Mouse (Mus musculus): ENCODE measurements around the gene R3hdm4. TPM values are rescaled to one million over a fixed set of nuclear protein-coding genes. Genes with fewer than 3 reads are reported as not detected.

R3hdm4 gene
- total RNA-seq (2021): 10 to 100 TPM; 81.0 to 88.1 TPM

GRCm38 (mm10) chr10:79920958-79921535 lies at the start of gene R3hdm4:
R3hdm4 (minus strand) TSS chr10:79921208.
- intact Hi-C loops (cut with DNase I): no loop called here
- DNase-seq: no peak

DNA sequence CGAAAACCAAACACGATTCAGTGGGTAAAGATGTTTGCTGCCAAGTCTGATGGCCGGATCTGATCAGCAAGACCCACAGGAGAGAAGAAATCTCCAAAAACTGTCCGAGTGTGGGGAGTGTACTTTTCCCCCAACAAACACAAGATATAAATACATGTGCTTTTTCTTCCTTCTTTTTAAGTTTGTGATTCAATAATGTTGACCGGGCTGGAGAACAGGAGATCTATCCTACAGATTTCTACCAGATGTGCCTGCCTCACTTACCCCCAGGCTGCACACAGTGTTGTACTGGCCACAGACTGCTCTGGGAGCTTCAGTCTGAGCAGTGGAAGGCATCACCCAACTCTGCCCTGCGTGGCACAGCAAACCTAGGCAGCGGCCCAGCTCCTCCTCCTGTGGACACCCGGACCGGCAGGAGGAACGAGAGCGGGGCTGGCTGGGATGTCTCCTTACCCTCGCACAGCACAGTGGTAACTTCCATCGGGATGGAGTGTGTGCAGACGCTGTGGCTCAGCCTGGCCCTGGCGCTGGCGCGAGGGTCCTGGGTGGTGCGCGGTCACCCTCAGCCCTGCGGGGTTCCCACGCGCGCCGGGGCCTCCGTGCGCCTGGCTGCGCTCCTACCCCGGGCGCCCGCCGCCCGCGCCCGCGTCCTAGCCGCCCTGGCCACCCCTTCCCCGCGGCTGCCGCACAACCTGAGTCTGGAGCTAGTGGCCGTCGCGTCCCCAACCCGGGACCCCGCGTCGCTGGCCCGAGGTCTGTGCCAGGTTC lies 49.6 kb upstream of the R3hdm4 start, which contains the start of gene Grin3b:
Gene Grin3b, plus strand, starts transcription at position 301 of the 768 bp plus-strand sequence.
- intact Hi-C loops (cut with DNase I): no loop called here
- no peak for DNase-seq

GRCm38 (mm10) chr10:79969124-79969568 lies 48.1 kb upstream of the R3hdm4 start:
- no peak for DNase-seq
- intact Hi-C loops (cut with DNase I): loop anchor here (5.0 kb wide), 1 partner anchor 158 kb away; no protein-coding TSS in a partner anchor

DNA sequence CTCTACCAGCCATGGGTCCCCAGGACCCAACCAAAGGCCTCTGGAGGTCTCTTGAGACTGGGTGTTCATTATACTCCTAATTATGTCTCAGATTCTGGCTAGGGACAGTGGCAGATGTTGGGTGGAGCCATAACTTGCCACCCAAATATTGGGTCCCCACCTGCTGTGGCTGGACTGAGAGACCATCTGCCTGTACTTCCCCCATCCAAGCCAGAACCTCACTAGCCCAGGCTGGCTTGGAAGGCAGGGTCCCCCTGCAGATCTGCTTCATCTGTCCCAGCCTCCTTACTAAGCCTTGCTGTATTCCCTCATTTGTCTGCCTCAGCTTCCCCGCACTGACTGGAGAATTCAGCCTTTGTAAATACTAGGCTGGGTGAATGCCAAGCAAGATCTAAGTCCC lies 47.2 kb upstream of the R3hdm4 start:
- intact Hi-C loops (cut with DNase I): loop anchor here (1.0 to 5.0 kb wide), 2 partner anchors 10 to 159 kb away; no protein-coding TSS in a partner anchor
- DNase-seq: no peak

- peak in 1 of 2 experiments; percentile 49 for DNase-seq
- intact Hi-C loops (cut with DNase I): loop anchor here (5.0 kb wide), 1 partner anchor 160 kb away; no protein-coding TSS in a partner anchor
These were observed 45.9 kb upstream of the R3hdm4 start for GRCm38 (mm10) chr10:79966886-79967400.

DNA sequence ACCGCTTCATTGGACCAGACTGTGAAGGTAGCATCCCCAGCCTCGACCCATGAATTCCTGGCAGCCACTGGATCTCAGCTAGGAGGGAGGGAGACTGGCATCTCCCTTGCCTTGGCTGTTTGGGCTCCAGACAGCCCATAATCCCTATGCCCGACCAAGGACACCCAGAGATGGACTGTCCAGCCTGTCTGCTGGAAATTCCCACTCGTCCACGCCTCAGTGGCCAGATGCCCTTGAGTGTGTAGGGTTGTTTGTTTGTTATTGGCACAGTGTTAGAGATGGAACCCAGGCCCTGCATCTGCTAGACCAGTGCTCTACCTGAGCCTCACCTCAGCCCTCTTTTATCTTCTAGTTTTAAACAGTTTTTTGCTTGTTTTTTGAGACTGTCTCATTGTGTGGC lies 44.3 kb upstream of the R3hdm4 start:
- intact Hi-C loops (cut with DNase I): loop anchor here (5.0 kb wide), 1 partner anchor 162 kb away; no protein-coding TSS in a partner anchor
- DNase-seq: no peak

DNA sequence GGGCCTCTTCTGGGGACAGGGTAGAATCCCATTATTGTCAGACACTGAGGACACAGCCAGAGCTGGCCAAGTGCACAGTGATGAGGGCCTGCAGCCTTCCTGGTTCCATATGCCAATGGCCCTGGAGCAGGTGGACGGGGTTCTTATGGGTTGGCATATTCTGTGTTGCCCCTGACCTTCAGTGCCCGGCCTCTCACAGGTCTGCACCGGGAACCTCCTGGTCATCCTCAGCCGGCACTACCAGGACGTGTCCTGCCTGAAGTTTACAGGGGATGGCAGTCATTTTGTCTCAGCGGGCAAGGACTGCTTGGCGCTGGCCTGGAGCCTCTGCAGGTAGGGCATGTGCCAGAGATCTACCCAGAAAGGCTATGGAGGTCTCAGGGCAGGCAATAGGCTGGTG lies 43.7 kb upstream of the R3hdm4 start:
- DNase-seq: no peak
- intact Hi-C loops (cut with DNase I): loop anchor here (5.0 kb wide), 1 partner anchor 163 kb away; no protein-coding TSS in a partner anchor

GRCm38 (mm10) chr10:79960671-79961294 lies 39.8 kb upstream of the R3hdm4 start:
- intact Hi-C loops (cut with DNase I): loop anchor here (1.0 to 2.0 kb wide), 3 partner anchors 21 to 182 kb away; partner anchors contain the start of gene Stk11
- no peak for DNase-seq

DNA sequence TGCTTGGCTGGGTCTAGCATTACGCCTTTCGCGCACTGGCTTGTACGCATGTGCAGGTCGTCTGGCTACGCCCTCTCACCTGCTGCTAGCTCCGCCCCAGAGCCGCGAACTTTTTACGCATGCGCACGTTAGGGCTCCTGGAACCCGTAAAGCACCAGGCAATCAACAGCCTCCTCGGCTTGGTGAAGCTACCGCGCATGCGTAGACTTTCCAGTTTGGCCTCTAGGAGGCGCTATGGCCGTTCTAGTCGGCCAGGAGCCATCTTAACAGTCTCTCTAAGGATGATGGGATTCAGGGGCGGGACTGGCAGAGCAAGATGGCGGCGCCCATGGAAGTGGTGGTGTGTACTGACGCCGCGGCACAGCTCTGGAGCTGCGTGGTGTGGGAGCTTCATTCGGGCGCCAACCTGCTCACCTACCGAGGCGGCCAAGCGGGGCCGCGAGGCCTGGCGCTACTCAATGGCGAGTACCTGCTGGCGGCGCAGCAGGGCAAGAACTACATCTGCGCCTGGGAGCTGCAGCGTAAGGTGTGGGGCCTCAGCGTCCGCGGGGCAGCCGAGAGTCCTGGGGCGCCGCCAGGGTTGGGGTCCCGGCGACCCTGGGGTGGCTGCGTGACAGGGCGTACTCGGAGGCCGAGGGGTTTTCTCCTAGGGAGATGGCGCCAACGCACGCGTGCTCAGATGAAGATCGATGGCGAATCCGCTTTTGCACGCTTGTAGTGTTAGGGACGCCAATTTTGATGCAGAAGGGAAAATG lies 39.0 kb upstream of the R3hdm4 start, which contains the start of gene Wdr18:
Gene Wdr18, plus strand, starts transcription at position 306 of the 755 bp plus-strand sequence.
- DNase-seq: peak; percentile 99 to 100
- intact Hi-C loops (cut with DNase I): loop anchor here (2.0 kb wide), 3 partner anchors 67 to 183 kb away; partner anchors contain the start of gene Stk11

DNA sequence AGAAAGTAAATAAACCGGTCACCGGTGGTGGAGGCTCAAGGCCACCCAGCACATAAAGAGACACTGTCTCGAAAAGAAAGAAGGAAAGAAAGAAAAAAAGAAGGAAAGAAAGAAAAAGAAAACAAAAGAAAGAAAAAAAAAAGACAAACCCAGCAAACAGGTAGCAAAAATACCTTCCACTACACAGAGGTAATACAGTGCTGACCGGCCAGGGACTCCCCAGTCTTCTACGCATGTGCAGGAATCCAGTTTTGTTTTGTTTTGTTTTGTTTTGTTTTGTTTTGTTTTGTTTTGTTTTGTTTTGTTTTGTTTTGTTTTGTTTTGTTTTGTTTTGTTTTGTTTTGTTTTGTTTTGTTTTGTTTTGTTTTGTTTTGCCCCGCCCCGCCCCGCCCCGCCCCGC lies 38.4 kb upstream of the R3hdm4 start:
- intact Hi-C loops (cut with DNase I): loop anchor here (2.0 kb wide), 1 partner anchor 67 kb away; no protein-coding TSS in a partner anchor
- DNase-seq: peak in 1 of 2 experiments; percentile 38

- DNase-seq: peak; percentile 83 to 86
- intact Hi-C loops (cut with DNase I): loop anchor here (1.0 to 2.0 kb wide), 3 partner anchors 33 to 123 kb away; no protein-coding TSS in a partner anchor
These were observed 37.3 kb upstream of the R3hdm4 start for GRCm38 (mm10) chr10:79958140-79958816.

GRCm38 (mm10) chr10:79956643-79957154 lies 35.7 kb upstream of the R3hdm4 start:
- DNase-seq: no peak
- intact Hi-C loops (cut with DNase I): no loop called here

DNA sequence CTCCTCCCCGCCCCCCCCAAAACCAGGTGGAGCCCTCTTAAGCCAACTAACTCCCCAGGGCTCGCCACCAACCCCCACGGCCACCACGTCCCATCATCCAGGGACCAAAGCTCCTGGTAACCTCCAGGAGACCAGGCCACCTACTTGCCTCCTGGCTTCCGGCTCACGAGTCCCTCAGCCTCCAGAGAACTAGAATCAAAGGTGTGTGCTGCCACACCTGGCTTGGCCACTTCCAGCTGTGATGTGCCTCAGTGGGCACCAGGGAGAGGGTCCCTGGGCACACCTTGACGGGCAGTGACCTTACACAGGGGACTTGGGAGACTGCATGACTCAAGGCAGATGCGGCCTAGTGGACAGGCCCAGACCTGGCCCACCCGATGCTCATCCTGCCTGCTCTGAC lies 34.7 kb upstream of the R3hdm4 start:
- intact Hi-C loops (cut with DNase I): no loop called here

GRCm38 (mm10) chr10:79953946-79954345 lies 32.9 kb upstream of the R3hdm4 start:
- intact Hi-C loops (cut with DNase I): loop anchor here (1.0 kb wide), 1 partner anchor 29 kb away; no protein-coding TSS in a partner anchor
- DNase-seq: peak in 1 of 2 experiments; percentile 60

More for the DNA sequence above, 34.7 kb upstream of the R3hdm4 start:
- no peak for DNase-seq

DNA sequence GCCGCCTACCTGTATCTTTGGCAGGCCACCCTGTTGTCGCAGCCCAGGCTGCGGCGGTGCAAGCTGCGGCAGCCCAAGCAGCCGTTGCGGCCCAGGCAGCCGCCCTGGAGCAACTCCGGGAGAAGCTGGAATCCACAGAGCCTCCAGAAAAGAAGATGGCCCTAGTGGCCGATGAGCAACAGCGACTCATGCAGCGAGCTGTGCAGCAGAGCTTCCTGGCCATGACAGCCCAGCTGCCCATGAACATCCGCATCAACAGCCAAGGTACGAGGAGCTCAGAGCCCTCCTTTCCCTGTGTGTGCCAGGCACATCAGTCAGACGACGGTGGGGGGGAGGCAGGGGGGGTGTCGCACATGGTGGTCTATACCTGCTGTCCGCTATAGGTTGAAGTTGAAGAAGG lies 29.7 kb upstream of the R3hdm4 start:
- intact Hi-C loops (cut with DNase I): no loop called here
- DNase-seq: no peak

DNA sequence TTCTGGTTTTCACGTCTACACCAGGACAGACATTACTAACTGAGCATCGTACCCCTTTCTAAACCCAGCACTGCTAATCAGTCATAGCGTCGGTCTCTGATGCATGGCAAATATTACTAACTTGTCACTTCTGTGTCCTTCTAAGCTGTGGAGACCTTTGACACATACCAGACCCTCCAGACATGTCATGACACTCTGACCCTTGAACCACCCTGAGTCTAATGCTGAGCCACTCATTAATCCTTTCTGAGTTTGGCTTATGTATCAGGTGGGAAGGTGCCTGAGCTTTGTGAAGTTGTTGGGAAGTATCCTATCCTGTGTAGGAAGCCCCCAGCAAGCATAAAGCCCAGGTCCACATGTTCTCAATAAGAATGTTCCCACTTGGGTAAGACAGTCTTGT lies 28.9 kb upstream of the R3hdm4 start:
- intact Hi-C loops (cut with DNase I): no loop called here

DNA sequence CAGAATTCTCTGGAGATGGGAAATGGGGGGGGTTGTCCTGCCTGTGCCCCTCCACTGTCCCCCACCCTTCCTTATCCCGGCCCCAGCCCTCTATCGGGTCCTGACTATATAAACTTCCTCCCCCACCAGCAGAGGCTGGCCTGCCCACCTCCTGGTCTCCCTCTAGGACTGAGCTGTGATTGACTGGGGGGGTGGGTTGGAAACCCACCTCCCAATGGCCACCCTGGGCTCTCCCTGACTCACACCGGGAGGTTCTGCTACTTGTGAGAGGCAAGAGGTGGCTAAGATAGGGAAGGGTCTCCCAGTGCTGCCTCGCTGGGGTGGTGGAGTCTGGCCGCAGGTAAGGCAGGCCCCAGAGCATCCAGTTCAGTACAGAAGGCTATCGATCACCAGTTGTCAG lies 26.5 kb upstream of the R3hdm4 start:
- DNase-seq: no peak
- intact Hi-C loops (cut with DNase I): no loop called here

More for the DNA sequence above, 28.9 kb upstream of the R3hdm4 start:
- no peak for DNase-seq

GRCm38 (mm10) chr10:79946752-79947322 lies 25.8 kb upstream of the R3hdm4 start:
- intact Hi-C loops (cut with DNase I): no loop called here
- no peak for DNase-seq
